Comparison of ENCODE assay signal across 8 mouse cellular contexts in the genomic region with DNA sequence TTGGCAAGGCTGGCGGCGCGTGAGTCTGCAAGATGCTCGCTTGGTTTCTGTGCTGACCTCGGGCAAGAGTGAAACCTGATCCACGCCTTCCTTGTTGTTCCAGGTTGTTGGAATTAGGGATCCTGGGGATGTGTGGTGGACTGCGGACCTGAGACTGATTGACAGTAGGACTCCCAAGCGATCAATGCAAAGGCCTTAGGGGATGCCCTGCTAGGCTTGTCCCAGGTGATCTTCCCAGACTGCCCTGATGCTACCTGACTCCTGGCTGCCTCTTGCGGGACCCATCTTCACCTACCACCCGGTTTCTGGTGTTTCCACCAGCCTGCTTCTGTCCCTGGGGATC. TPM values are rescaled to one million over a fixed set of nuclear protein-coding genes. Genes with fewer than 3 reads are reported as not detected.
DNase-seq lines count a peak whose midpoint lies in the region; ATAC-seq and TF ChIP-seq lines count a peak whose summit lies in the region.

No protein-coding gene starts in this region.

- H3K9ac ChIP-seq in lung, embryonic 16.5 days (ENCODE audit: low read length) = peak overlapping the region; percentile 95
- H3K9ac ChIP-seq in limb, embryonic 11.5 days (ENCODE audit: low read length) = peak overlapping the region; percentile 89

- H3K9me3 ChIP-seq in lung, embryonic 16.5 days (ENCODE audit: control insufficient read depth, low read length) = no peaks in the 10 kb centered on the region
- H3K9me3 ChIP-seq in erythroblast, embryonic 14.5 days (ENCODE audit: control insufficient read depth, low read length) = no peaks in the 10 kb centered on the region
- H3K9me3 ChIP-seq in limb, embryonic 11.5 days (ENCODE audit: control insufficient read depth, low read length) = no peaks in the 10 kb centered on the region

- peaks cover 11% of the 10 kb centered on the region for H3K4me1 ChIP-seq in lung, embryonic 16.5 days (replicated peaks; ENCODE audit: control insufficient read depth, insufficient read depth, low read length)
- H3K4me1 ChIP-seq in erythroblast, embryonic 14.5 days (ENCODE audit: control insufficient read depth) = peaks cover 20% of the 10 kb centered on the region
- H3K4me1 ChIP-seq in limb, embryonic 11.5 days (ENCODE audit: control insufficient read depth, insufficient read depth, low read length) = no peaks in the 10 kb centered on the region
- H3K4me1 ChIP-seq in olfactory bulb, adult 2 months (ENCODE audit: control insufficient read depth, insufficient read depth, low read length) = no peaks in the 10 kb centered on the region

- WGBS in lung, embryonic 16.5 days = 2% methylated on average over 10 of the region's 10 CpGs
- 0% methylated on average over 10 of the region's 10 CpGs for WGBS in limb, embryonic 11.5 days
- 1% methylated on average over 10 of the region's 10 CpGs for WGBS in olfactory bulb, adult 2 months

- 0 out of 2 replicates have a peak overlapping the region, but pooled peaks have one; percentile 31 for H3K27ac ChIP-seq in lung, embryonic 16.5 days (ENCODE audit: low read length)
- no peak overlapping the region for H3K27ac ChIP-seq in limb, embryonic 11.5 days (replicated peaks; ENCODE audit: low read depth, low read length)
- peak overlapping the region; percentile 52 for H3K27ac ChIP-seq in olfactory bulb, adult 2 months (ENCODE audit: insufficient read depth, low read depth, low read length)

- no peak for TF ChIP-seq POLR2A in olfactory bulb, adult 2 months (IDR thresholded peaks at IDR 0.05; ENCODE audit: insufficient read depth, low read depth, low read length)

- no peak for DNase-seq in lung, postnatal 25 days (ENCODE audit: low spot score)
- DNase-seq in limb, embryonic 11.5 days (ENCODE audit: low spot score) = no peak
- no peak for DNase-seq in thymus, postnatal 0 days (ENCODE audit: low spot score)
- DNase-seq in adrenal gland, adult 18-20 months (ENCODE audit: low spot score in 2 of 2) = no peak
- DNase-seq in layer of hippocampus, postnatal 10 days (ENCODE audit: low spot score in 2 of 2) = no peak

- H3K4me2 ChIP-seq in lung, embryonic 16.5 days (ENCODE audit: low read depth, low read length) = peak overlapping the region; percentile 77
- H3K4me2 ChIP-seq in limb, embryonic 11.5 days (ENCODE audit: low read depth, severe bottlenecking) = peak overlapping the region; percentile 75

- no peaks in the 10 kb centered on the region for H3K36me3 ChIP-seq in lung, embryonic 16.5 days (ENCODE audit: control insufficient read depth, insufficient read depth, low read length)
- no peaks in the 10 kb centered on the region for H3K36me3 ChIP-seq in erythroblast, embryonic 14.5 days (ENCODE audit: control insufficient read depth)
- H3K36me3 ChIP-seq in limb, embryonic 11.5 days (ENCODE audit: control insufficient read depth, insufficient read depth, low read length) = no peaks in the 10 kb centered on the region

- TF ChIP-seq CTCF in olfactory bulb, adult 2 months (IDR thresholded peaks at IDR 0.05; ENCODE audit: insufficient read depth, low read depth, low read length) = no peak

- peak overlapping the region; percentile 100 for H3K4me3 ChIP-seq in lung, embryonic 16.5 days (ENCODE audit: low read length)
- H3K4me3 ChIP-seq in erythroblast, embryonic 14.5 days (replicated peaks) = peak overlapping the region; percentile 82
- H3K4me3 ChIP-seq in limb, embryonic 11.5 days (ENCODE audit: low read depth, low read length) = peak overlapping the region; percentile 89
- H3K4me3 ChIP-seq in olfactory bulb, adult 2 months (ENCODE audit: insufficient read depth, low read depth, low read length) = peak overlapping the region; percentile 56

- no peaks in the 10 kb centered on the region for H3K27me3 ChIP-seq in lung, embryonic 16.5 days (ENCODE audit: control insufficient read depth, insufficient read depth, low read depth, low read length)
- no peaks in the 10 kb centered on the region for H3K27me3 ChIP-seq in erythroblast, embryonic 14.5 days (ENCODE audit: control insufficient read depth)
- H3K27me3 ChIP-seq in limb, embryonic 11.5 days (ENCODE audit: control insufficient read depth, insufficient read depth, low read length) = no peaks in the 10 kb centered on the region

- ATAC-seq in lung, embryonic 16.5 days (ENCODE audit: low read depth) = peak; percentile 55; the same call in 1 of the 2 replicates
- peak; percentile 60 for ATAC-seq in limb, embryonic 11.5 days (ENCODE audit: insufficient number of reproducible peaks, low FRiP score, low TSS enrichment, low read depth)

RNA-seq across cellular contexts. Expression of a gene that starts 0.3 kb away (rescaled TPM):
- 90.6 and 90.8 TPM in 2 replicates for polyA plus RNA-seq in lung, embryonic 16.5 days (2015; fragmentation: Nextera tagmentation; extraction: Ambion mirVana)
- 0.20 and 0.28 TPM in 2 replicates for polyA plus RNA-seq in erythroblast, embryonic 14.5 days (2012)
- 71.5 and 72.0 TPM in 2 replicates for polyA plus RNA-seq in limb, embryonic 11.5 days (2014; fragmentation: Nextera tagmentation; extraction: Ambion mirVana)
- polyA plus RNA-seq in olfactory bulb, adult 2 months (2012; ENCODE audit: insufficient read depth, insufficient read length, low replicate concordance, missing spikeins) = not detected in 2 replicates
- 78.2 and 80.1 TPM in 2 replicates for polyA plus RNA-seq in thymus, postnatal 0 days (2015; fragmentation: Nextera tagmentation; extraction: Ambion mirVana)
- total RNA-seq in adrenal gland, adult 18-20 months (2021) = 10 to 100 TPM; 43.4 to 46.5 TPM
- total RNA-seq in layer of hippocampus, postnatal 10 days (2021) = 10 to 100 TPM; 84.0 to 84.4 TPM

RNA-seq across cellular contexts. Expression of a gene that starts 42.5 kb away (rescaled TPM):
- not detected in 2 replicates for polyA plus RNA-seq in lung, embryonic 16.5 days (2015; fragmentation: Nextera tagmentation; extraction: Ambion mirVana)
- 0.02 TPM in 1 of 2 replicates, not detected in the other for polyA plus RNA-seq in erythroblast, embryonic 14.5 days (2012)
- not detected in 2 replicates for polyA plus RNA-seq in limb, embryonic 11.5 days (2014; fragmentation: Nextera tagmentation; extraction: Ambion mirVana)
- polyA plus RNA-seq in olfactory bulb, adult 2 months (2012; ENCODE audit: insufficient read depth, insufficient read length, low replicate concordance, missing spikeins) = not detected in 2 replicates
- polyA plus RNA-seq in thymus, postnatal 0 days (2015; fragmentation: Nextera tagmentation; extraction: Ambion mirVana) = 0.21 TPM in 1 of 2 replicates, not detected in the other
- not detected for total RNA-seq in adrenal gland, adult 18-20 months (2021)
- total RNA-seq in layer of hippocampus, postnatal 10 days (2021) = not detected
